Mouse (Mus musculus) T-cell, adult 2 months (primary cell): ENCODE data around the gene Psg17.
"Not testable (repeated sequence)": the region's sequence is repeated elsewhere in the genome, so short reads cannot be mapped to it uniquely, and the experiment has no call there.

Experiments used
- DNase-seq: peaks from one replicate; pipeline ENCODE4 v3.0.0; 2022; ENCODE audit warnings: low spot score

Gene Psg17

GRCm38 (mm10) chr7:18821507-18821906, at the start of gene Psg17:
Gene Psg17, minus strand, starts transcription at chr7:18821607.
- no peak for DNase-seq

GRCm38 (mm10) chr7:18871031-18871430, 49.6 kb upstream of the Psg17 start, which contains the start of gene Pglyrp1:
Gene Pglyrp1, plus strand, starts transcription at chr7:18871331.
- DNase-seq, result not testable (repeated sequence)

GRCm38 (mm10) chr7:18868491-18868890, 47.1 kb upstream of the Psg17 start:
- DNase-seq, result no peak

- no peak for DNase-seq
Measured at GRCm38 (mm10) chr7:18862801-18863200, 41.4 kb upstream of the Psg17 start.

- no peak for DNase-seq
Measured at GRCm38 (mm10) chr7:18858310-18858916, 37.0 kb upstream of the Psg17 start.

- no peak for DNase-seq
Measured at GRCm38 (mm10) chr7:18848395-18848794, 27.0 kb upstream of the Psg17 start.

- no peak for DNase-seq
Measured at GRCm38 (mm10) chr7:18844811-18845210, 23.4 kb upstream of the Psg17 start.

- no peak for DNase-seq
Measured at GRCm38 (mm10) chr7:18841174-18841567, 19.8 kb upstream of the Psg17 start.

- DNase-seq, result peak; percentile 60
Measured at GRCm38 (mm10) chr7:18840386-18841173, 19.2 kb upstream of the Psg17 start.

GRCm38 (mm10) chr7:18839865-18840264, 18.5 kb upstream of the Psg17 start, which contains the start of gene Mill2:
Gene Mill2, plus strand, starts transcription at chr7:18839966.
- DNase-seq, result no peak

GRCm38 (mm10) chr7:18832298-18832697, 10.9 kb upstream of the Psg17 start:
- no peak for DNase-seq

- no peak for DNase-seq
Measured at GRCm38 (mm10) chr7:18829545-18829944, 8.1 kb upstream of the Psg17 start.

- no peak for DNase-seq
Measured at GRCm38 (mm10) chr7:18828592-18828991, 7.2 kb upstream of the Psg17 start.

GRCm38 (mm10) chr7:18827792-18828546, 6.6 kb upstream of the Psg17 start:
- no peak for DNase-seq

- DNase-seq, result no peak
Measured at GRCm38 (mm10) chr7:18818301-18818700, 3.1 kb downstream of the Psg17 start.

GRCm38 (mm10) chr7:18803526-18803925, 17.9 kb downstream of the Psg17 start:
- no peak for DNase-seq

GRCm38 (mm10) chr7:18799129-18799528, 22.3 kb downstream of the Psg17 start:
- DNase-seq, result no peak

- DNase-seq, result no peak
Measured at GRCm38 (mm10) chr7:18798420-18798819, 23.0 kb downstream of the Psg17 start, which contains the start of gene Psg19. Gene Psg19, minus strand, starts transcription at chr7:18798520.

- not testable (repeated sequence) for DNase-seq
Measured at GRCm38 (mm10) chr7:18790671-18791070, 30.7 kb downstream of the Psg17 start.

GRCm38 (mm10) chr7:18781301-18781700, 40.1 kb downstream of the Psg17 start:
- not testable (repeated sequence) for DNase-seq

- no peak for DNase-seq
Measured at GRCm38 (mm10) chr7:18779337-18779781, 42.0 kb downstream of the Psg17 start.
